In genomic region chr14:47795062-47795461, GRCm38 (mm10) we compare ENCODE assay signal across 17 mouse cellular contexts.
"Had no signal": no experiment of that assay in that cellular context is flagged by ENCODE, and none has a peak within 500 bp of the region (broad histone marks: within the 10 kb centered on the region; RNA-seq: fewer than 3 reads in every experiment).

No protein-coding gene starts in this region.

- ATAC-seq: hindbrain, postnatal 0 days; intestine, embryonic 16.5 days; liver, embryonic 12.5 days had no signal

- DNase-seq: gastrocnemius, adult 2 months; gastrocnemius, postnatal 10 days; gastrocnemius, postnatal 36 days; heart, adult 2 months; heart, postnatal 14 days; heart, postnatal 36 days; kidney, adult 11 months; kidney, adult 2 months; kidney, adult 9 months; kidney, postnatal 14 days; kidney, postnatal 36 days; layer of hippocampus, adult 9-11 months; layer of hippocampus, postnatal 36 days; left cerebral cortex, postnatal 4 days had no signal
